Mouse (Mus musculus) limb, embryonic 11.5 days (tissue): ENCODE results near the gene Tldc1. TPM values are rescaled to one million over a fixed set of nuclear protein-coding genes. Genes with fewer than 3 reads are reported as not detected.

Experiments
- ATAC-seq: fragments of 200-750 bp; cut with Nextera tagmentation; 2 replicates; pipeline ENCODE4 v1.8.0; 2017; ENCODE audit warnings: low read depth; ENCODE audit not compliant: insufficient number of reproducible peaks, low FRiP score, low TSS enrichment
- DNase-seq: peaks from one replicate; pipeline ENCODE4 v3.0.0-alpha.2; 2015; ENCODE audit warnings: low spot score
- H3K27ac ChIP-seq: fragments of 300-500 bp; sonication (generic); replicated peaks from 2 replicates; pipeline ENCODE4 v1.5.1; 2014; ENCODE audit warnings: low read depth, mild to moderate bottlenecking, low read length
- H3K27me3 ChIP-seq: fragments of 300-500 bp; sonication (generic); 2 replicates; pipeline ENCODE4 v1.6.1; 2014; ENCODE audit warnings: mild to moderate bottlenecking, low read length, mixed read lengths; ENCODE audit not compliant: control insufficient read depth, insufficient read depth
- H3K36me3 ChIP-seq: fragments of 300-500 bp; sonication (generic); 2 replicates; pipeline ENCODE4 v1.6.1; 2014; ENCODE audit warnings: mild to moderate bottlenecking, low read length, moderate library complexity, mixed read lengths; ENCODE audit not compliant: control insufficient read depth, insufficient read depth
- H3K4me1 ChIP-seq: fragments of 300-500 bp; sonication (generic); 2 replicates; pipeline ENCODE4 v1.6.1; 2014; ENCODE audit warnings: low read length, mixed read lengths; ENCODE audit not compliant: control insufficient read depth, insufficient read depth
- H3K4me2 ChIP-seq: fragments of 300-500 bp; sonication (generic); 2 replicates; pipeline ENCODE4 v1.6.1; 2014; ENCODE audit warnings: low read depth, mild to moderate bottlenecking, moderate library complexity; ENCODE audit not compliant: severe bottlenecking
- H3K4me3 ChIP-seq: fragments of 300-500 bp; sonication (generic); 2 replicates; pipeline ENCODE4 v1.5.1; 2014; ENCODE audit warnings: low read depth, low read length
- H3K9ac ChIP-seq: fragments of 300-500 bp; sonication (generic); 2 replicates; pipeline ENCODE4 v1.6.1; 2014; ENCODE audit warnings: mild to moderate bottlenecking, low read length
- H3K9me3 ChIP-seq: fragments of 300-500 bp; sonication (generic); 2 replicates; pipeline ENCODE4 v1.6.1; 2016; ENCODE audit warnings: low read length; ENCODE audit not compliant: control insufficient read depth
- WGBS: fragments of 180-500 bp; shearing (Covaris S2); extraction: QIAGEN DNeasy Blood & Tissue Kit; methylation state at CpG from one replicate; pipeline ENCODE4 v1.1.7; 2014; 5-methylcytosine and 5-hydroxymethylcytosine counted together
- polyA plus RNA-seq: library from polyadenylated mRNA; unstranded; fragments of >200 nt; fragmentation: Nextera tagmentation; extraction: Ambion mirVana; gene quantifications from 2 replicates; pipeline ENCODE4 v1.2.1, GENCODE M21; 2014

Tldc1 gene
- polyA plus RNA-seq, 1 experiment from 2014 or later, result 7.0 TPM

GRCm38 (mm10) chr8:119728351-119728895, 49.8 kb downstream of the Tldc1 start:
- H3K36me3 ChIP-seq, result no peaks in the 10 kb centered on the region
- ATAC-seq, result no peak
- H3K9ac ChIP-seq, result no peak overlapping the region
- H3K9me3 ChIP-seq, result no peaks in the 10 kb centered on the region
- no peak overlapping the region for H3K4me3 ChIP-seq
- no peak overlapping the region for H3K4me2 ChIP-seq
- no peak for DNase-seq
- no peaks in the 10 kb centered on the region for H3K4me1 ChIP-seq
- WGBS, result 83% methylated on average over 8 of the region's 8 CpGs
- H3K27ac ChIP-seq, result no peak overlapping the region
- no peaks in the 10 kb centered on the region for H3K27me3 ChIP-seq

GRCm38 (mm10) chr8:119727093-119727492, 51.1 kb downstream of the Tldc1 start:
- no peaks in the 10 kb centered on the region for H3K9me3 ChIP-seq
- H3K4me3 ChIP-seq, result no peak overlapping the region
- ATAC-seq (no peak), DNase-seq (no peak)
- no peaks in the 10 kb centered on the region for H3K4me1 ChIP-seq
- H3K27me3 ChIP-seq, result no peaks in the 10 kb centered on the region
- no peaks in the 10 kb centered on the region for H3K36me3 ChIP-seq
- no peak overlapping the region for H3K4me2 ChIP-seq
- H3K9ac ChIP-seq, result no peak overlapping the region
- H3K27ac ChIP-seq, result no peak overlapping the region
- WGBS, result 91% methylated on average over 8 of the region's 8 CpGs

- 76% methylated on average over 6 of the region's 6 CpGs for WGBS
- Histone ChIP-seq H3K4me2 (no peak overlapping the region), H3K27ac (no peak overlapping the region), H3K4me1 (0 out of 2 replicates have a peak, but pooled peaks cover 5% of the 10 kb centered on the region), H3K9ac (no peak overlapping the region), H3K4me3 (no peak overlapping the region), H3K27me3 (no peaks in the 10 kb centered on the region), H3K36me3 (no peaks in the 10 kb centered on the region), H3K9me3 (no peaks in the 10 kb centered on the region)
- DNase-seq, result no peak
- ATAC-seq, result no peak
Observed at GRCm38 (mm10) chr8:119724596-119724995, 53.6 kb downstream of the Tldc1 start.

- Histone ChIP-seq H3K27me3 (no peaks in the 10 kb centered on the region), H3K27ac (no peak overlapping the region), H3K36me3 (no peaks in the 10 kb centered on the region), H3K4me3 (no peak overlapping the region), H3K9ac (no peak overlapping the region), H3K4me1 (0 out of 2 replicates have a peak, but pooled peaks cover 5% of the 10 kb centered on the region), H3K4me2 (no peak overlapping the region), H3K9me3 (no peaks in the 10 kb centered on the region)
- 74% methylated on average over 4 of the region's 4 CpGs for WGBS
- ATAC-seq (no peak), DNase-seq (no peak)
Observed at GRCm38 (mm10) chr8:119723676-119724075, 54.5 kb downstream of the Tldc1 start.

- Histone ChIP-seq H3K9ac (no peak overlapping the region), H3K4me3 (no peak overlapping the region), H3K36me3 (no peaks in the 10 kb centered on the region), H3K4me2 (no peak overlapping the region), H3K27ac (no peak overlapping the region), H3K9me3 (no peaks in the 10 kb centered on the region), H3K4me1 (0 out of 2 replicates have a peak, but pooled peaks cover 5% of the 10 kb centered on the region), H3K27me3 (no peaks in the 10 kb centered on the region)
- WGBS, result 58% methylated on average over 6 of the region's 6 CpGs
- no peak for ATAC-seq
- DNase-seq, result no peak
Observed at GRCm38 (mm10) chr8:119722348-119722747, 55.9 kb downstream of the Tldc1 start.

- H3K4me3 ChIP-seq, result no peak overlapping the region
- H3K9me3 ChIP-seq, result no peaks in the 10 kb centered on the region
- WGBS, result 73% methylated on average over 12 of the region's 12 CpGs
- H3K27ac ChIP-seq, result no peak overlapping the region
- ATAC-seq, result no peak
- H3K4me2 ChIP-seq, result no peak overlapping the region
- DNase-seq, result no peak
- no peak overlapping the region for H3K9ac ChIP-seq
- H3K36me3 ChIP-seq, result no peaks in the 10 kb centered on the region
- no peaks in the 10 kb centered on the region for H3K27me3 ChIP-seq
- 0 out of 2 replicates have a peak, but pooled peaks cover 5% of the 10 kb centered on the region for H3K4me1 ChIP-seq
Observed at GRCm38 (mm10) chr8:119719011-119719501, 59.2 kb downstream of the Tldc1 start.

GRCm38 (mm10) chr8:119717765-119718164, 60.5 kb downstream of the Tldc1 start:
- Histone ChIP-seq H3K4me3 (no peak overlapping the region), H3K36me3 (no peaks in the 10 kb centered on the region), H3K4me2 (no peak overlapping the region), H3K27me3 (no peaks in the 10 kb centered on the region), H3K4me1 (0 out of 2 replicates have a peak, but pooled peaks cover 5% of the 10 kb centered on the region), H3K9me3 (no peaks in the 10 kb centered on the region), H3K27ac (no peak overlapping the region), H3K9ac (no peak overlapping the region)
- no peak for ATAC-seq
- DNase-seq, result peak; percentile 57
- WGBS, result 62% methylated on average over 9 of the region's 9 CpGs

- H3K27ac ChIP-seq, result no peak overlapping the region
- no peak overlapping the region for H3K4me2 ChIP-seq
- H3K4me1 ChIP-seq, result 0 out of 2 replicates have a peak, but pooled peaks cover 5% of the 10 kb centered on the region
- ATAC-seq (no peak), DNase-seq (no peak)
- H3K27me3 ChIP-seq, result no peaks in the 10 kb centered on the region
- no peak overlapping the region for H3K4me3 ChIP-seq
- H3K36me3 ChIP-seq, result no peaks in the 10 kb centered on the region
- no peak overlapping the region for H3K9ac ChIP-seq
- H3K9me3 ChIP-seq, result no peaks in the 10 kb centered on the region
Observed at GRCm38 (mm10) chr8:119716730-119717299, 61.4 kb downstream of the Tldc1 start.
